Mouse (Mus musculus): Measurements from ENCODE around the gene Tiam1. TPM values are rescaled to one million over a fixed set of nuclear protein-coding genes. Genes with fewer than 3 reads are reported as not detected.

Gene Tiam1
- polyA plus RNA-seq, 1 experiment, result 14.1 TPM

DNA sequence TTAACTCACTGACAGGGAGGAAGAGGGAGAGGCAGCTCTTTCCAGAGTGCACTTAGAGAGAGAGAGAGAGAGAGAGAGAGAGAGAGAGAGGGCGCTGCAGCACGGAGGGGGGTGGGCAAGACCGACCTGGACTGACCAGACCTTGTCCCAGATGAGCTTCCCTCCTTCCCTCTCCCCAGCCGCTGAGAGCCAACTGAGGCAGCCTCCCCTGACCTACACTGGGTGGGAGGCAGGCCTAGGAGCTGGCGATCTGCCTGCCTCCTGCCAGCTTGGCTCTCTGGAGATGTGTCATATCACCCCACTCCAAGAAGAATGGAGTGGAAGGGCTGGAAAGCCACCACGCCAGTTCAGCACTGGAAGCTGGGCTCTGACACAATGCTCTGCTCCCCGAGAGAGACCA is 6.6 kb upstream of the Tiam1 start:
- no peaks in the 10 kb centered on the region for H3K36me3 ChIP-seq (ENCODE audit: control insufficient read depth, insufficient read depth, low read length)

DNA sequence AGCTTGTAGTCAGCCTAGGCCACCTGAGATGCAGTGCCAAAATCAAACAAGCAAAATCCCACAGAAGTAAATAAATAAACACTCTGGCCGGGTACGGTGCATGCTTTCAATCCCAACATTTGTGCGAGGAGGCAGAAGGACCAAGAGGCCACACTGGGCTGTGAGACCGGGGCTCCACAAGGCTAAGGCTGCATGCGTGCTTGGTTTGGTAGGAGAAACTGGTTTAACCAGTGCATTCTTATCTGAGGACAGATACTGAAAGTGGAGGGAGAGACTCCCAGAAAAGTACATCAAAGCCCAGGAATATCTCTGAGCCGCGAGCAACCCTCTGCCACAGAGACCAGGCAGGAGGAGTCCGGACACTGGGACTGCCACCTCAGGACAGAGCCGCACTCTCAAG is 5.8 kb upstream of the Tiam1 start:
- no peak for TF ChIP-seq CTCF (IDR thresholded peaks at IDR 0.05; ENCODE audit: borderline replicate concordance, control insufficient read depth, extremely low read depth, insufficient read depth, low read length, poor library complexity)
- TF ChIP-seq POLR2A (IDR thresholded peaks at IDR 0.05; ENCODE audit: control insufficient read depth, extremely low read depth, insufficient read depth, low read length, poor library complexity), result no peak
- WGBS, result 95% methylated on average over 9 of the region's 9 CpGs
- no peak overlapping the region for H3K27ac ChIP-seq (ENCODE audit: control insufficient read depth, insufficient read depth, low read length)
- H3K4me3 ChIP-seq (ENCODE audit: control insufficient read depth, insufficient read depth, low read length), result no peak overlapping the region
- no peaks in the 10 kb centered on the region for H3K36me3 ChIP-seq (ENCODE audit: control insufficient read depth, insufficient read depth, low read length)
- DNase-seq, result no peak
- peaks cover 4% of the 10 kb centered on the region; the same call in 1 of the 2 replicates for H3K4me1 ChIP-seq (replicated peaks; ENCODE audit: control insufficient read depth, insufficient read depth, low read length)
- H3K27me3 ChIP-seq (ENCODE audit: control insufficient read depth, insufficient read depth, low read length), result no peaks in the 10 kb centered on the region

More for the DNA sequence above, 6.6 kb upstream of the Tiam1 start:
- Histone ChIP-seq H3K27ac (ENCODE audit: control insufficient read depth, insufficient read depth, low read length) (no peak overlapping the region), H3K4me3 (ENCODE audit: control insufficient read depth, insufficient read depth, low read length) (no peak overlapping the region), H3K27me3 (ENCODE audit: control insufficient read depth, insufficient read depth, low read length) (no peaks in the 10 kb centered on the region), H3K4me1 (replicated peaks; ENCODE audit: control insufficient read depth, insufficient read depth, low read length) (no peaks in the 10 kb centered on the region)
- no peak for DNase-seq
- WGBS, result 92% methylated on average over 7 of the region's 7 CpGs
- TF ChIP-seq CTCF (IDR thresholded peaks at IDR 0.05; ENCODE audit: borderline replicate concordance, control insufficient read depth, extremely low read depth, insufficient read depth, low read length, poor library complexity) (no peak), POLR2A (IDR thresholded peaks at IDR 0.05; ENCODE audit: control insufficient read depth, extremely low read depth, insufficient read depth, low read length, poor library complexity) (no peak)

DNA sequence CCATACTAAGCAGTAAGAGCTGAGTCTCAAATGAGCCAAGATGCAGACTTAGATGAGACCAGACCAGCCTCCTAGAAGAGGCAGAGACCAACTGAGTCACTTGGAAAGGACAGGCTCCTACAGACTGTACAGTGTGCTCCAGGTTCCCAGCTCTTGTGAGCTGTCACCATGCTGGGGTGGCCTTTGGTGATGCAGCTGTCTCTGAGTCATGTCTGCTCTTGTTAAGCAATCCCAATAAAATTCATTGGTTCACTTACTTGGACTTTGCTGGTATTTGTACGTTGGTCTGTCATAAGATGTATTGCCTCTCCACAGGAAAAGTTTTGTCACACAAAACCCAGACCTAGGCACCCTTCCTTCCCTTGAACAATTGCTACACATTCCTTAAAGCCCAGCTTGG is 1.7 kb upstream of the Tiam1 start:
- no peak for TF ChIP-seq CTCF (IDR thresholded peaks at IDR 0.05; ENCODE audit: borderline replicate concordance, control insufficient read depth, extremely low read depth, insufficient read depth, low read length, poor library complexity)
- TF ChIP-seq POLR2A (IDR thresholded peaks at IDR 0.05; ENCODE audit: control insufficient read depth, extremely low read depth, insufficient read depth, low read length, poor library complexity), result no peak
- H3K27me3 ChIP-seq (ENCODE audit: control insufficient read depth, insufficient read depth, low read length), result no peaks in the 10 kb centered on the region
- H3K4me3 ChIP-seq (ENCODE audit: control insufficient read depth, insufficient read depth, low read length), result no peak overlapping the region
- peaks cover 15% of the 10 kb centered on the region for H3K4me1 ChIP-seq (replicated peaks; ENCODE audit: control insufficient read depth, insufficient read depth, low read length)
- H3K36me3 ChIP-seq (ENCODE audit: control insufficient read depth, insufficient read depth, low read length), result no peaks in the 10 kb centered on the region
- WGBS, result 94% methylated on average over 1 of the region's 1 CpGs
- no peak for DNase-seq
- no peak overlapping the region for H3K27ac ChIP-seq (ENCODE audit: control insufficient read depth, insufficient read depth, low read length)

DNA sequence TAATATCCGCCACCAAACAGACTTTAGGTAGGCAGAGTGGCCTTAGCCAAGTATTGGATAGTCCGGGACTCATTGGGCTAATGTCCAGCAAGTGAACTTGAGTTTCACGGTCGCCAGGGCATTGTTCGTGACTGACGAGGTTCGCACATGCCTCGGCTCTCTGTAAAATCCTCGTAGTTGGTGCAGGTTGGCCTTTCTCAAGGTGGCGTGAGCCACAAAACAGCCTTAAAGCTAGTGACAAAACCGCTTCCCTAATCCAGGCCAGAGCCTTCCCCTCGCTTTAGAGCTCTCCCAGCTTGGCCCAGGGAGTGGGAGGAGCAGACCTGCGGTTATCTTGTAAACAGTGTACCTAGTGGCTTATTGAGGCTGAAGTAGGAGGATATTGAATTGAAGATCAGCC is 972 bp upstream of the Tiam1 start:
- Histone ChIP-seq H3K27me3 (ENCODE audit: control insufficient read depth, insufficient read depth, low read length) (no peaks in the 10 kb centered on the region), H3K27ac (ENCODE audit: control insufficient read depth, insufficient read depth, low read length) (no peak overlapping the region), H3K4me3 (ENCODE audit: control insufficient read depth, insufficient read depth, low read length) (peak overlapping the region; percentile 55), H3K4me1 (replicated peaks; ENCODE audit: control insufficient read depth, insufficient read depth, low read length) (peaks cover 15% of the 10 kb centered on the region), H3K36me3 (ENCODE audit: control insufficient read depth, insufficient read depth, low read length) (no peaks in the 10 kb centered on the region)
- peak; percentile 15 for DNase-seq
- no peak for TF ChIP-seq CTCF (IDR thresholded peaks at IDR 0.05; ENCODE audit: borderline replicate concordance, control insufficient read depth, extremely low read depth, insufficient read depth, low read length, poor library complexity)
- 0 out of 2 replicates have a peak, but pooled peaks have one; percentile 9 for TF ChIP-seq POLR2A (IDR thresholded peaks at IDR 0.05; ENCODE audit: control insufficient read depth, extremely low read depth, insufficient read depth, low read length, poor library complexity)
- WGBS, result 17% methylated on average over 13 of the region's 13 CpGs

DNA sequence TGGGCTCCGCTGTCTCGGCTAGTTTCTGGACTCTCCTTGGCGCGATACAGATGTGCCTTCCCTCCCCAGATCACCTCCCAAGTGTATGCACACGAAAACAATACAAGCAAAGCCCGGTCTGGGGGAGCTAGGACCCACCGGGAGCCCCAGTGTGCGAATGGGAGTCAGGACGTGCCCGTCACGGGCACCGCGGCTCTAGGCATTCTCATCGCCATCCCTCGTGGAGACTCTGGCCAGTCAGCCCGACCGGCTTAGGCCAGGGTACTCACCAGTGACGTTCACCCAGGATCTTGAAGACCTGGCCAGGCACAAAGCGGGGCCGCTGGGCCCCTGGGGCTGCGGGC is 181 bp downstream of the Tiam1 start:
- H3K27ac ChIP-seq (ENCODE audit: control insufficient read depth, insufficient read depth, low read length), result no peak overlapping the region
- peaks cover 16% of the 10 kb centered on the region for H3K4me1 ChIP-seq (replicated peaks; ENCODE audit: control insufficient read depth, insufficient read depth, low read length)

DNA sequence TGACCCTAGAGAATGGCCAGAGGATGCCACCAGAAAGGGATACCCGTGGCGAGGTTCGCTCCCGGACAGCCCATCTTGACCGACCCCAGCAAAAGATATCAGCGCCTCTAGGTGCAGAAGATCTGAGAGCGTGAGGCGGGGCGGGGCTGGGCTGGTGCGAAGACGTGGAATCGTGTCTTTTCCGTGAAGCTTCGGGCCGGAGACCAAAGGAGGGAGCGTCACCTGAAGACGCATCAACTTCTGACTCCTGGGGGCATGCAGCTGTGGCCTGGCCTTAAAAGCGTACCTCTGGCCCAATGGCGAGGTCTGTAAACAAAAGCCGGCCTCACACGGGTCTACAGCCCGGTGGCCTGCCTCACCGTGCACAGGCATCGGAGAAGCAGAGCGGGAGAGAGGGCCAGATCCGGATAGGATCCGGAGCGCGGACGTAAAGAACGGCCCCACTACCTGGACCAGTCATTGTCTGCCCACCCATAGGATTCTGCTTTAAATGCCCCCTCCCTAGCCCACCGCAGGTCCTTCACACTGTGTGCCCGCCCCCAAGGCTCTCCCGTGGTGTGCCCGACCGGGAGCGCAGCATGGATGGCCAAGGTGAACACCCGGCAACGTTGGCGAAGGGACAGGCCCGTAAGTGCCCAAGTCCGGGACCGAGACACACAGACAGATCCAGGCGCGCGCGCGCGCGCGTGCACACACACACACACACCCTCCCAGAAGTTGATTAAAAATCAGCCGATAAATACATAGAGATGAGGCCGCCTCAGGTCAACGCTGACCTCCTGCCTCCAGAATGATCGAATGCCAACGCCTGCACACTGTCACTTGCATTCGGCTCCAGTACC is 774 bp downstream of the Tiam1 start:
- no peaks in the 10 kb centered on the region for H3K27me3 ChIP-seq (ENCODE audit: control insufficient read depth, insufficient read depth, low read length)
- under 1% methylated on average over 57 of the region's 57 CpGs for WGBS
- H3K27ac ChIP-seq (ENCODE audit: control insufficient read depth, insufficient read depth, low read length), result no peak overlapping the region
- TF ChIP-seq POLR2A (IDR thresholded peaks at IDR 0.05; ENCODE audit: control insufficient read depth, extremely low read depth, insufficient read depth, low read length, poor library complexity) (no peak), CTCF (IDR thresholded peaks at IDR 0.05; ENCODE audit: borderline replicate concordance, control insufficient read depth, extremely low read depth, insufficient read depth, low read length, poor library complexity) (no peak)
- peak overlapping the region; percentile 58 for H3K4me3 ChIP-seq (ENCODE audit: control insufficient read depth, insufficient read depth, low read length)
- DNase-seq, result peak; percentile 52
- H3K4me1 ChIP-seq (replicated peaks; ENCODE audit: control insufficient read depth, insufficient read depth, low read length), result peaks cover 22% of the 10 kb centered on the region
- no peaks in the 10 kb centered on the region for H3K36me3 ChIP-seq (ENCODE audit: control insufficient read depth, insufficient read depth, low read length)

More for the DNA sequence above, 181 bp downstream of the Tiam1 start:
- no peak for DNase-seq
- no peaks in the 10 kb centered on the region for H3K27me3 ChIP-seq (ENCODE audit: control insufficient read depth, insufficient read depth, low read length)
- under 1% methylated on average over 21 of the region's 21 CpGs for WGBS
- H3K36me3 ChIP-seq (ENCODE audit: control insufficient read depth, insufficient read depth, low read length), result no peaks in the 10 kb centered on the region
- no peak for TF ChIP-seq CTCF (IDR thresholded peaks at IDR 0.05; ENCODE audit: borderline replicate concordance, control insufficient read depth, extremely low read depth, insufficient read depth, low read length, poor library complexity)
- TF ChIP-seq POLR2A (IDR thresholded peaks at IDR 0.05; ENCODE audit: control insufficient read depth, extremely low read depth, insufficient read depth, low read length, poor library complexity), result no peak
- peak overlapping the region; percentile 58 for H3K4me3 ChIP-seq (ENCODE audit: control insufficient read depth, insufficient read depth, low read length)
